8 mouse cellular contexts compared by ENCODE assay signal in the genomic region with DNA sequence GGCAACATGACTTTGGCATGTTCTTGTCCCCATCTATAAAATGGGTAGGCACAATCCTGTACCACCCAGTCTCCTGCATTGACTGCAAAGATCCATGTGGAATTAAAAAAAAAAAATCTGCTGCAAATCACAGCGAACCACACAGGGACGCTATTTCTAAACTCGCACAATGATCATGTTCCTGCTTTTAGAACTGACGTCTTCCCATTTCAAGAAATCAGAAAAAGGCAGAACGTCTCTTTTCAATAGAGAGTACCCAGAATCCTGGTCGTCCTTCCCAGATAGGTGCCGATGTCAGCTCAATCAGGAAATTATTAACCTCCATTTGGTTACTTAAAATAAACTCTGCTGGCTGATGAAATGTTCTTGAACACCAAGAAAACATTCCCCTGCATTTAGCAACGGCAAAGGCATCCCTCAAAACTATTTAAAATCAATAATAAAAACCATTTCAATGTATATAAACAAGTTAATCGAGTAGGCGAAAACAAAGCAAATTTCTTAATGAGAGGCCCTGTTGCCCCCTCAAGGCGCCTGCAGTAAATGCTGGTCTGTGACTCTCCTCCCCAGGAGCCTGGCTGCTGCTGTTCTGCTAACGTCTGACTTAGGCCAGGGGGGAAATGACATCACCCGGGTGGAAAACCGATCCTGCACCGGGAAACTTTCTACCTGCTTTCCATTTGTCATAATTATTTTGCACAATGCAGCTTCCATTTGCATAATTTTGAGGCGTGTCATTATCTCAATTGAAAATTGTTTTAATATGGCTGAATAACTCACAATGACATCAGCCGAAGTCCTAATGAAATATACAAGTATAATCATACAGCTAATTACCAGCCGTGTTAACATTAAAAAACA. TPM values are rescaled to one million over a fixed set of nuclear protein-coding genes. Genes with fewer than 3 reads are reported as not detected.
DNase-seq lines count a peak whose midpoint lies in the region; ATAC-seq lines count a peak whose summit lies in the region.

No protein-coding gene starts in this region.

- DNase-seq in 416B (ENCODE audit: low read depth): peak; percentile 85
- DNase-seq in Muller cell, postnatal 12 days (ENCODE audit: inconsistent ontology term): peak; percentile 67
- DNase-seq in right cerebral cortex, postnatal 4 days: peak; percentile 37
- DNase-seq in urinary bladder, postnatal 36 days (ENCODE audit: low spot score in 2 of 2): no peak

- H3K36me3 ChIP-seq in embryonic facial prominence, embryonic 13.5 days: peaks cover 35% of the 10 kb centered on the region
- H3K36me3 ChIP-seq in heart, embryonic 15.5 days: 0 out of 2 replicates have a peak, but pooled peaks cover 6% of the 10 kb centered on the region
- H3K36me3 ChIP-seq in kidney, embryonic 16.5 days (ENCODE audit: insufficient read depth, low read length): peaks cover 24% of the 10 kb centered on the region
- no peaks in the 10 kb centered on the region for H3K36me3 ChIP-seq in liver, embryonic 16.5 days (ENCODE audit: control insufficient read depth, insufficient read depth)

- H3K4me1 ChIP-seq in embryonic facial prominence, embryonic 13.5 days: peaks cover 10% of the 10 kb centered on the region; the same call in 1 of the 2 replicates
- H3K4me1 ChIP-seq in heart, embryonic 15.5 days (replicated peaks): peaks cover 15% of the 10 kb centered on the region
- H3K4me1 ChIP-seq in kidney, embryonic 16.5 days (ENCODE audit: insufficient read depth, low read length): peaks cover 17% of the 10 kb centered on the region
- H3K4me1 ChIP-seq in liver, embryonic 16.5 days (ENCODE audit: control insufficient read depth, low read depth, low read length): no peaks in the 10 kb centered on the region

- no peak overlapping the region for H3K9ac ChIP-seq in embryonic facial prominence, embryonic 13.5 days
- H3K9ac ChIP-seq in heart, embryonic 15.5 days: no peak overlapping the region
- no peak overlapping the region; the same call in 1 of the 2 replicates for H3K9ac ChIP-seq in kidney, embryonic 16.5 days (replicated peaks; ENCODE audit: low read length)
- H3K9ac ChIP-seq in liver, embryonic 16.5 days (ENCODE audit: low read depth, low read length): no peak overlapping the region

- peak overlapping the region; percentile 82 for H3K4me2 ChIP-seq in embryonic facial prominence, embryonic 13.5 days
- H3K4me2 ChIP-seq in heart, embryonic 15.5 days: peak overlapping the region; percentile 76
- peak overlapping the region; percentile 81 for H3K4me2 ChIP-seq in kidney, embryonic 16.5 days (replicated peaks; ENCODE audit: low read depth, low read length)
- peak overlapping the region; percentile 1; the same call in 1 of the 2 replicates for H3K4me2 ChIP-seq in liver, embryonic 16.5 days (ENCODE audit: low read depth, low read length)

- peak overlapping the region; percentile 72 for H3K4me3 ChIP-seq in embryonic facial prominence, embryonic 13.5 days
- H3K4me3 ChIP-seq in heart, embryonic 15.5 days: peak overlapping the region; percentile 66
- peak overlapping the region; percentile 68 for H3K4me3 ChIP-seq in kidney, embryonic 16.5 days (ENCODE audit: low read length)
- no peak overlapping the region for H3K4me3 ChIP-seq in liver, embryonic 16.5 days (ENCODE audit: low read depth, low read length)

- WGBS in embryonic facial prominence, embryonic 13.5 days: 16% methylated on average over 18 of the region's 18 CpGs
- 25% methylated on average over 18 of the region's 18 CpGs for WGBS in heart, embryonic 15.5 days
- 22% methylated on average over 18 of the region's 18 CpGs for WGBS in kidney, embryonic 16.5 days
- WGBS in liver, embryonic 16.5 days (ENCODE audit: insufficient replicate concordance): 20% methylated on average over 18 of the region's 18 CpGs

- ATAC-seq in embryonic facial prominence, embryonic 13.5 days (ENCODE audit: insufficient number of reproducible peaks, insufficient read depth, low FRiP score, low TSS enrichment, low read depth): no peak
- ATAC-seq in heart, embryonic 15.5 days (replicated peaks; ENCODE audit: insufficient number of reproducible peaks, insufficient read depth, low FRiP score, low read depth): no peak
- ATAC-seq in kidney, embryonic 16.5 days (ENCODE audit: low FRiP score, low TSS enrichment): no peak
- ATAC-seq in liver, embryonic 16.5 days (ENCODE audit: low read depth): no peak

- peak overlapping the region; percentile 22; the same call in 1 of the 2 replicates for H3K27ac ChIP-seq in embryonic facial prominence, embryonic 13.5 days
- peak overlapping the region; percentile 95 for H3K27ac ChIP-seq in heart, embryonic 15.5 days
- H3K27ac ChIP-seq in kidney, embryonic 16.5 days (ENCODE audit: low read length): peak overlapping the region; percentile 97
- no peak overlapping the region for H3K27ac ChIP-seq in liver, embryonic 16.5 days (ENCODE audit: low read length)

- H3K9me3 ChIP-seq in embryonic facial prominence, embryonic 13.5 days: no peaks in the 10 kb centered on the region
- H3K9me3 ChIP-seq in heart, embryonic 15.5 days (replicated peaks): no peaks in the 10 kb centered on the region
- no peaks in the 10 kb centered on the region for H3K9me3 ChIP-seq in kidney, embryonic 16.5 days (ENCODE audit: low read length)
- H3K9me3 ChIP-seq in liver, embryonic 16.5 days (replicated peaks; ENCODE audit: control insufficient read depth, low read length): no peaks in the 10 kb centered on the region

- H3K27me3 ChIP-seq in embryonic facial prominence, embryonic 13.5 days: no peaks in the 10 kb centered on the region
- H3K27me3 ChIP-seq in heart, embryonic 15.5 days: no peaks in the 10 kb centered on the region
- no peaks in the 10 kb centered on the region for H3K27me3 ChIP-seq in kidney, embryonic 16.5 days (ENCODE audit: insufficient read depth, low read length)
- peaks cover 17% of the 10 kb centered on the region for H3K27me3 ChIP-seq in liver, embryonic 16.5 days (ENCODE audit: control insufficient read depth, insufficient read depth, low read depth, low read length)

RNA-seq across cellular contexts. Expression of a gene that starts 3.4 kb away (rescaled TPM):
- 63.7 and 64.8 TPM in 2 replicates for polyA plus RNA-seq in embryonic facial prominence, embryonic 13.5 days (2015; fragmentation: Nextera tagmentation; extraction: Ambion mirVana)
- 21.5 and 22.7 TPM in 2 replicates for polyA plus RNA-seq in heart, embryonic 15.5 days (2015; fragmentation: Nextera tagmentation; extraction: Ambion mirVana)
- 34.0 and 41.4 TPM in 2 replicates for polyA plus RNA-seq in kidney, embryonic 16.5 days (2015; fragmentation: Nextera tagmentation; extraction: Ambion mirVana)
- 6.7 and 7.8 TPM in 2 replicates for polyA plus RNA-seq in liver, embryonic 16.5 days (2015; fragmentation: Nextera tagmentation; extraction: Ambion mirVana)

Comparison
In these comparisons a context has a peak if more than half of its experiments do, and no peak if none do; other contexts are left out.
1. DNase-seq: peak in 416B (single experiment), Muller cell, postnatal 12 days (single experiment) and right cerebral cortex, postnatal 4 days (single experiment); none in urinary bladder, postnatal 36 days (0 of 2).
2. H3K4me2 ChIP-seq: peak in every context shown above with its lines; median percentile 82 in embryonic facial prominence, embryonic 13.5 days; 81 in kidney, embryonic 16.5 days; 76 in heart, embryonic 15.5 days; 1 in liver, embryonic 16.5 days.